Mouse (Mus musculus) liver, embryonic 14.5 days (tissue): ENCODE measurements around the gene Prph.

ENCODE experiments used
- CTCF ChIP-seq: IDR thresholded peaks from 2 replicates; pipeline ENCODE4 v1.5.1; 2016; ENCODE audit warnings: antibody characterized with exemption, low read depth, control low read depth
- EP300 ChIP-seq: IDR thresholded peaks from 2 replicates; pipeline ENCODE4 v1.6.1; 2016; ENCODE audit warnings: antibody characterized with exemption, low read depth

DNA sequence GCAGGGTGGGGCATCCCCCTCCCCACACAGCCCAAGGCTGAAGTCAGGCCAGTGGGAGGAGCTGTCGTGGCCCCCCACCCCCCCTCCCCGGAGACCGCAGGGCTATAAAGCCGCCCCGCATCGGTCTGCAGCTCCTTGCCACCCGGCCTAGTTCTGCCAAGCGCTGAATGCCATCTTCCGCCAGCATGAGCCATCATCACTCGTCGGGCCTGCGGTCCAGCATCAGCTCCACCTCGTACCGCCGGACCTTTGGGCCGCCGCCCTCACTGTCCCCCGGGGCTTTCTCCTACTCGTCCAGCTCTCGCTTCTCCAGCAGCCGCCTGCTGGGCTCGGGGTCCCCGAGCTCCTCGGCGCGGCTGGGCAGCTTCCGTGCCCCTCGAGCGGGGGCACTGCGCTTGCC, at the start of gene Prph:
- TF ChIP-seq CTCF = no peak
- TF ChIP-seq EP300 = no peak
